Mouse (Mus musculus): ENCODE measurements at regions not wholly inside any gene's neighbourhood (a gene's known extent, or its start where the extent isn't known, plus 50 kb on each side); places are given as distances from the start of the nearest gene placed in this dataset.
"Not testable (repeated sequence)": the region's sequence is repeated elsewhere in the genome, so short reads cannot be mapped to it uniquely, and the experiment has no call there.

DNA sequence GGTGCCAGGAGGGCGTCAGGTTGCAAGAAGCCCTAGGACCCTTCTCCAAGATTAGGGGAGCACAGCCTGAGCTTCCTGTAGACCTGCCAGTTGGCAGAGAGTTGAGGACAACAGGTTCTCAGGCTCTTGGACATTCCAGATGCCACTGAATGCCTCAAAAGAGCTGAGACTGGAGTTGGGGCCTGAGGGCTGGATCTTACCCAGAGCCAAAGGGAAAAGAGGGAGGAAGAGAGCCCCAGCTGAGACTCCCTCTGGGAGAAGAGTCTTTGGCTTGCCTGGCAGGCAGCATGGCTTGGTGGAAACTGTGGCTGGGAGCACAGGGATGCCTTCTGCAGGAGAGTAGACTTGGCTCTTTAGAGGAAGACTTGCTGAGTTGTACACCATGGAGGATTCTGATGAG lies 197.0 kb downstream of the Gm31371 start:
- TF ChIP-seq CTCF (IDR thresholded peaks at IDR 0.05; ENCODE audit: insufficient read depth, low read length); POLR2A (IDR thresholded peaks at IDR 0.05; ENCODE audit: borderline replicate concordance, extremely low read depth, low read depth, low read length): not testable (repeated sequence)

Measured in lung, adult 2 months (tissue).